Comparison of ENCODE assay signal across 8 mouse cellular contexts in the genomic region with DNA sequence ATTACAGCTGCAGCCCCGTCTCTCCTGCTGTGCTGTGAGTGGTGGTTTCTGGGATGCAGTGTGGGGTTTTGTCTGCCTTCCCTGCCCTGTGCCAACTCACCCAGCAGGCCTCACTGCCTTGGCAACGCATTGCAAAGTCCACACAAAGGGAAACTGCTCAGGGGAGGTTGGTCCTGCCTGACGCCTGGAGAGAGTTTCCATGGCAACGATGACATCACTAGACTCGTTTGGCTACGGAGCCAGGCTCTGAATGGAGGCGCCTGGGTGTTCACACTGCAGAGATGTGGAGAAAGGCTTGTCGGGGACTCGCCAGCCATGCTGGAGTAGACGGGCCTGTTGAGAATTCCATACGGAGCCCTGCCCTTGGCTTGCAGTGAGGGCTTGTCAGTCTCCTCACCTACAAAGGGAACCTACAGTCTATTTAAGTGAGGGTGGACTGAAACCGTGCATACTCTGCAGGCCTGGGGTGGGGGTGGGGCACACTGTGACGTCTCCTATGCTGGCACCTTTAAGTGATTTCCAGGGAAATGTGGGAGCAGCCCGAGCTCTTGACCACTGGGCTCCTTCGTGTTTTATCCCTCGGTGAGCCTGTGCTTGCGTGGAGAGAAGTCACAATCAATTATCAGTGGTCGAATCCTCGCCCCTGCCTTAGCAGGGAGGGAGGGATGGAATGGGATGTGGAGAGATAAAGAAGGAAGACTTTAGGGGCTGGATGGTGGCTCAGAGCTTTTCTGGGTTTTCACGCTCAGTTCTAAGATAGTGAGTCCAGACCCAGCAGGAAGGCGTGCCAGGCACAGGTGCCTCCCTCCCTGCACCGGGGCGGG. TPM values are rescaled to one million over a fixed set of nuclear protein-coding genes. Genes with fewer than 3 reads are reported as not detected.
DNase-seq lines count a peak whose midpoint lies in the region; ATAC-seq and TF ChIP-seq lines count a peak whose summit lies in the region.

No protein-coding gene starts in this region.

- peak overlapping the region; percentile 4 for H3K4me3 ChIP-seq in hindbrain, embryonic 11.5 days (ENCODE audit: low read depth, low read length)
- H3K4me3 ChIP-seq in lung, embryonic 14.5 days (ENCODE audit: low read depth, low read length) = peak overlapping the region; percentile 16; the same call in 1 of the 2 replicates
- peak overlapping the region; percentile 19 for H3K4me3 ChIP-seq in neural tube, embryonic 15.5 days (replicated peaks)

- DNase-seq in Muller cell, postnatal 12 days (ENCODE audit: inconsistent ontology term) = peak; percentile 98
- DNase-seq in cerebellum, adult 18-20 months = peak; percentile 92 to 98
- peak; percentile 96 for DNase-seq in forelimb bud, embryonic 11.5 days (ENCODE audit: low read depth, low spot score)
- DNase-seq in hindbrain, embryonic 11.5 days (ENCODE audit: low spot score) = peak; percentile 96
- DNase-seq in layer of hippocampus, adult 9-10 months (ENCODE audit: low spot score) = peak; percentile 96
- peak; percentile 95 for DNase-seq in lung, embryonic 14.5 days
- peak; percentile 75 to 80 for DNase-seq in urinary bladder, postnatal 4 days (ENCODE audit: low spot score in 2 of 2)

- peak overlapping the region; percentile 26 for H3K4me2 ChIP-seq in hindbrain, embryonic 11.5 days (replicated peaks; ENCODE audit: low read depth, low read length)
- H3K4me2 ChIP-seq in lung, embryonic 14.5 days = peak overlapping the region; percentile 56
- H3K4me2 ChIP-seq in neural tube, embryonic 15.5 days = peak overlapping the region; percentile 51

- TF ChIP-seq CTCF in lung, embryonic 14.5 days (IDR thresholded peaks at IDR 0.05; ENCODE audit: low read depth) = no peak

- H3K9ac ChIP-seq in hindbrain, embryonic 11.5 days (ENCODE audit: low read depth, low read length) = peak overlapping the region; percentile 64
- H3K9ac ChIP-seq in lung, embryonic 14.5 days = no peak overlapping the region; the same call in 1 of the 2 replicates
- peak overlapping the region; percentile 47 for H3K9ac ChIP-seq in neural tube, embryonic 15.5 days (replicated peaks)

- peak; percentile 95 for ATAC-seq in hindbrain, embryonic 11.5 days (ENCODE audit: low FRiP score)
- peak; percentile 92 for ATAC-seq in lung, embryonic 14.5 days (ENCODE audit: insufficient read depth)
- peak; percentile 95 for ATAC-seq in neural tube, embryonic 15.5 days (ENCODE audit: low FRiP score)

- WGBS in hindbrain, embryonic 11.5 days = 3% methylated on average over 21 of the region's 23 CpGs
- WGBS in lung, embryonic 14.5 days = 10% methylated on average over 23 of the region's 23 CpGs
- WGBS in neural tube, embryonic 15.5 days = 3% methylated on average over 23 of the region's 23 CpGs

- no peaks in the 10 kb centered on the region for H3K27me3 ChIP-seq in hindbrain, embryonic 11.5 days (ENCODE audit: control insufficient read depth, insufficient read depth, low read length)
- no peaks in the 10 kb centered on the region for H3K27me3 ChIP-seq in lung, embryonic 14.5 days (ENCODE audit: insufficient read depth, low read length)
- H3K27me3 ChIP-seq in neural tube, embryonic 15.5 days (replicated peaks) = no peaks in the 10 kb centered on the region

- H3K4me1 ChIP-seq in hindbrain, embryonic 11.5 days (replicated peaks; ENCODE audit: control insufficient read depth, insufficient read depth, low read length) = peaks cover 35% of the 10 kb centered on the region
- H3K4me1 ChIP-seq in lung, embryonic 14.5 days (ENCODE audit: insufficient read depth) = peaks cover 6% of the 10 kb centered on the region
- peaks cover 40% of the 10 kb centered on the region for H3K4me1 ChIP-seq in neural tube, embryonic 15.5 days

- H3K36me3 ChIP-seq in hindbrain, embryonic 11.5 days (ENCODE audit: control insufficient read depth, insufficient read depth, low read length) = no peaks in the 10 kb centered on the region
- no peaks in the 10 kb centered on the region for H3K36me3 ChIP-seq in lung, embryonic 14.5 days (ENCODE audit: insufficient read depth)
- no peaks in the 10 kb centered on the region for H3K36me3 ChIP-seq in neural tube, embryonic 15.5 days

- peak overlapping the region; percentile 98 for H3K27ac ChIP-seq in hindbrain, embryonic 11.5 days (ENCODE audit: low read depth, low read length)
- H3K27ac ChIP-seq in lung, embryonic 14.5 days (ENCODE audit: low read depth) = peak overlapping the region; percentile 76
- peak overlapping the region; percentile 98 for H3K27ac ChIP-seq in neural tube, embryonic 15.5 days (replicated peaks)

- H3K9me3 ChIP-seq in hindbrain, embryonic 11.5 days (ENCODE audit: control insufficient read depth, low read length) = no peaks in the 10 kb centered on the region
- no peaks in the 10 kb centered on the region for H3K9me3 ChIP-seq in lung, embryonic 14.5 days (ENCODE audit: low read depth, low read length)
- no peaks in the 10 kb centered on the region for H3K9me3 ChIP-seq in neural tube, embryonic 15.5 days (replicated peaks)

RNA-seq across cellular contexts. Expression of a gene that starts 50.6 kb away (rescaled TPM):
- polyA plus RNA-seq in hindbrain, embryonic 11.5 days (2014; fragmentation: Nextera tagmentation; extraction: Ambion mirVana) = 36.7 and 38.9 TPM in 2 replicates
- polyA plus RNA-seq in lung, embryonic 14.5 days (2014; fragmentation: Nextera tagmentation; extraction: Ambion mirVana) = 18.2 and 19.9 TPM in 2 replicates
- polyA plus RNA-seq in neural tube, embryonic 15.5 days (2015; fragmentation: Nextera tagmentation; extraction: Ambion mirVana) = 28.3 and 31.4 TPM in 2 replicates

Comparison
In these comparisons a context has a peak if more than half of its experiments do, and no peak if none do; other contexts are left out.
1. Peak in every context shown above with its lines: DNase-seq, ATAC-seq, H3K4me3 ChIP-seq and H3K27ac ChIP-seq.